Mouse (Mus musculus): ENCODE measurements around the gene Samd11. TPM values are rescaled to one million over a fixed set of nuclear protein-coding genes. Genes with fewer than 3 reads are reported as not detected.

Gene Samd11
- polyA plus RNA-seq, 1 experiment, result 0.34 TPM

DNA sequence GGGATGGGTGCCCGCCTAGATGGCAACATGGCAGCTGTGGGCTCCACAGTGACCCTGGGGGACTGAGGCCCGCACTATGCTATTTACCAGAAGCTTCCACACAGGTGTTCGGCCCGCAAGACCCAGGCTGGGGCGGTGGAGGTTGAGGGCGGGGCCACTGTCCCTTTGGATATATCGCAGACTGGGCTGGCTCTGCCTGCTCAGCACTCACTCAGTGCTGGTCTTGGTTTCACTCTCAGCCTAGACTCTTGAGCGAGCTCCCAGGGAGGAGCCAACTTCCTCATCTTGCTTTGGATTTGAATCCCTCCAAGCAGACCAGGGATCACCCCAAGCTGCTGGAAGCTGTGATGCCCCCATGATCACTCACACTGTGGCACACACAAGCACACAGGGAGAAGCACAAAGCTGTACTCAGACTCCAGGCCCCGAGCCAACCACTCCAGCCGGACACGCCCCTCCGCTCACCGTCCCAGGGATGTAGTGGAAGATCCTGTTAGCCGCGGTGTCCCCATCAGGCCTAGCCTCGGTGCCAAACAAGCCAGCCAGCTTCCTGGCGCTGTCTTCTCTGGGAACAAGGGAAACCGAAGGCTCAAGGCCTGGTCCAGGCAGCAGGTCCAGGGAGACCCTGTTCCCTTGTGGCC is 27.6 kb downstream of the Samd11 start:
- H3K27ac ChIP-seq (ENCODE audit: insufficient read depth, low read depth, low read length), result peak overlapping the region; percentile 32
- TF ChIP-seq CTCF (IDR thresholded peaks at IDR 0.05; ENCODE audit: extremely low read depth, insufficient read length, insufficient replicate concordance, low read depth, low read length) (no peak), POLR2A (IDR thresholded peaks at IDR 0.05; ENCODE audit: low read depth, low read length) (no peak)
- H3K36me3 ChIP-seq (ENCODE audit: control insufficient read depth, insufficient read depth, low read length), result peaks cover 8% of the 10 kb centered on the region
- peaks cover 11% of the 10 kb centered on the region for H3K4me1 ChIP-seq (ENCODE audit: control insufficient read depth, insufficient read depth, insufficient read length, low read length)
- peak overlapping the region; percentile 69 for H3K4me3 ChIP-seq (ENCODE audit: low read depth, low read length)
- H3K27me3 ChIP-seq (ENCODE audit: control insufficient read depth, insufficient read depth, low read length), result no peaks in the 10 kb centered on the region
- WGBS, result 20% methylated on average over 18 of the region's 18 CpGs

DNA sequence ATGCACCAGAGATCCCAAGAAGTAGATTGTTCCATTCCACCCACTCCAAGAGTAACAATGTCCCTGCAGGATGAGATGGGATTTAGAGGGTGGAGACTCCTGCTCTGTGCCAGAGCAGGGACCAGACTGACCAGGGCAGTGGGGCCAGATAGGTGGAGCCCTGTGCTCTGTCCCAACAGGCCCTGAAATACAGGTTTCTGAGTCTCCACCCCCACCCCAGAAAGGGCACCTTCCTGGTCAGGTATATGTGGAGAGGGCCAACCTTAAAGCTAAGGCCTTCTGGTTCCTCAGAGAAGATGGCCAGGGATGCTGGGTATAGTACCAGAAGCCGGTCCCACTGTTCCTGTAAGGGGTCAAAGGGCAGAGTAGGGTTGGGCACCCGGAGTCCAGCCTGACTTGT is 31.2 kb downstream of the Samd11 start:
- no peak overlapping the region for H3K27ac ChIP-seq (ENCODE audit: insufficient read depth, low read depth, low read length)
- H3K4me1 ChIP-seq (ENCODE audit: control insufficient read depth, insufficient read depth, insufficient read length, low read length), result peaks cover 11% of the 10 kb centered on the region
- H3K36me3 ChIP-seq (ENCODE audit: control insufficient read depth, insufficient read depth, low read length), result no peaks in the 10 kb centered on the region; the same call in 1 of the 2 replicates
- H3K27me3 ChIP-seq (ENCODE audit: control insufficient read depth, insufficient read depth, low read length), result no peaks in the 10 kb centered on the region
- 42% methylated on average over 2 of the region's 2 CpGs for WGBS
- no peak for TF ChIP-seq CTCF (IDR thresholded peaks at IDR 0.05; ENCODE audit: extremely low read depth, insufficient read length, insufficient replicate concordance, low read depth, low read length)
- TF ChIP-seq POLR2A (IDR thresholded peaks at IDR 0.05; ENCODE audit: low read depth, low read length), result no peak
- no peak overlapping the region for H3K4me3 ChIP-seq (ENCODE audit: low read depth, low read length)

DNA sequence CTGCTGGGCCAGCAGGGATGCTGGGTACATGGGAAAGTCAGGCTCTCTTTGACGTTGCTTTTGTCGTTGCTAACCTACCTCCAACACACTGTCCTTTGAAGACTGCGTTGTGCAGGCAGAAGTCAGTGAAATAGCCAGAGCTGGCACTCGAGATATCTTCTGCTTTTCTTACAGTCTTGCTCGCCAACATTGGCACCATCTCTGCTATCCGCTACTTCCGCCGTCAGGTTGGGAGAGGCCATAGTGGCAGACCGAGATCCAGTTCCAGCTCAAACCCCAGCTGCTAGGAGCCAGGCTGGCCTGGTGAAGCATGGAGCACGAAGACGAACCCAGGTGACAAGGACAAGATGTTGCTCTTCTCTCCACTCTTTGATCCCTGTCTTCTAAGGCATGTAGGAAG is 35.5 kb downstream of the Samd11 start:
- Histone ChIP-seq H3K27me3 (ENCODE audit: control insufficient read depth, insufficient read depth, low read length) (no peaks in the 10 kb centered on the region), H3K27ac (ENCODE audit: insufficient read depth, low read depth, low read length) (no peak overlapping the region), H3K4me3 (ENCODE audit: low read depth, low read length) (no peak overlapping the region), H3K36me3 (ENCODE audit: control insufficient read depth, insufficient read depth, low read length) (no peaks in the 10 kb centered on the region; the same call in 1 of the 2 replicates), H3K4me1 (ENCODE audit: control insufficient read depth, insufficient read depth, insufficient read length, low read length) (no peaks in the 10 kb centered on the region)
- 93% methylated on average over 11 of the region's 11 CpGs for WGBS
- TF ChIP-seq POLR2A (IDR thresholded peaks at IDR 0.05; ENCODE audit: low read depth, low read length) (no peak), CTCF (IDR thresholded peaks at IDR 0.05; ENCODE audit: extremely low read depth, insufficient read length, insufficient replicate concordance, low read depth, low read length) (no peak)

DNA sequence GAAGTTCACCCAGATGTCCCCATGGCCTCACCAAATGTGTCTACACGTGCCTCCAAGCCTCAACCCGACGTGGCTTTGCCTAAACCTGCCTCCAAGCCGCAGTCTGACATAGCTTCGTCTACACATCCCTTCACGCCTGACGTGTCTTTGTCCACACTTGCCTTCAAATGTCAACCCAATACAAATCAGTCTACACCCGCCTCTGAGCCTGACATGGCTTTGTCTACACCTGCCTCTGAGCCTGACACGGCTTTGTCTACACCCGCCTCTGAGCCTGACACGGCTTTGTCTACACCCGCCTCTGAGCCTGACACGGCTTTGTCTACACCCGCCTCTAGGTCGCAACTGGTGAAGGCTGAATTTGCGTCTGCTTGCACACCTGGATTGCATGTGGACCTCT is 37.6 kb downstream of the Samd11 start:
- TF ChIP-seq CTCF (IDR thresholded peaks at IDR 0.05; ENCODE audit: extremely low read depth, insufficient read length, insufficient replicate concordance, low read depth, low read length) (no peak), POLR2A (IDR thresholded peaks at IDR 0.05; ENCODE audit: low read depth, low read length) (no peak)
- Histone ChIP-seq H3K27ac (ENCODE audit: insufficient read depth, low read depth, low read length) (no peak overlapping the region), H3K4me3 (ENCODE audit: low read depth, low read length) (no peak overlapping the region), H3K36me3 (ENCODE audit: control insufficient read depth, insufficient read depth, low read length) (no peaks in the 10 kb centered on the region; the same call in 1 of the 2 replicates), H3K27me3 (ENCODE audit: control insufficient read depth, insufficient read depth, low read length) (no peaks in the 10 kb centered on the region), H3K4me1 (ENCODE audit: control insufficient read depth, insufficient read depth, insufficient read length, low read length) (no peaks in the 10 kb centered on the region)
- WGBS, result 63% methylated on average over 16 of the region's 16 CpGs

DNA sequence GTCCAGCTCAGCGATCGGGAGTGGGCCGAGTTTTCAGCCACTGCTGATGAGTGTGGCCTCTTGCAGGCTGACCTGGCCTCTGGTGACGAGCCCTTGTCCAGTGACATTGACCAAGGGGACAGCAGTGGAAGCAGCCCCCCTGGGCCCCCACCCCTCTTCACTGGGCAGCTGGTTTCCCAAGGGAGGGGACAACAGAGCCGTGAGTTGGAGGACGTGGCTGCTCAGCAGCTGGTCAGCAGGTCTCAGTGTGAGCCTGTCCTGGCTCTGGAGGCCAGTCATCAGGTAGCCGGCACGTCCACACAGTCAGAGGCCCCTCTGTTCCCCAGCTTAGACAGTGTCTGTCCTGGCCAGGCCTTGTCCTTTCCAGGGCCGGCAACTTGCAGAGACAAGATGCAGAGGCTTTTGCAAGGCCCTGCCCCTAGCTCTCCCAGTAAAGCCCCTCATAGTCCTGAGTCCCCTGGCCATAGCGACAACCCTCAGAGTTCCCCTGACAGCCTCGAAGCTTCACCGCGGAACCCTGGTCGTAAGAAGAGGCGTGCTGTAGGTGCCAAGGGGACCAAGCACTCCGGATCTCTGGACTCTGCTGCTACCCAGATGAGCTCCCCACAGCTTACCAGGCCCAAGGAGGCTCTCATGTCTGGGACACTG is 38.3 kb downstream of the Samd11 start:
- Histone ChIP-seq H3K27me3 (ENCODE audit: control insufficient read depth, insufficient read depth, low read length) (no peaks in the 10 kb centered on the region), H3K27ac (ENCODE audit: insufficient read depth, low read depth, low read length) (no peak overlapping the region), H3K4me1 (ENCODE audit: control insufficient read depth, insufficient read depth, insufficient read length, low read length) (no peaks in the 10 kb centered on the region), H3K4me3 (ENCODE audit: low read depth, low read length) (no peak overlapping the region), H3K36me3 (ENCODE audit: control insufficient read depth, insufficient read depth, low read length) (no peaks in the 10 kb centered on the region; the same call in 1 of the 2 replicates)
- 85% methylated on average over 16 of the region's 16 CpGs for WGBS
- TF ChIP-seq CTCF (IDR thresholded peaks at IDR 0.05; ENCODE audit: extremely low read depth, insufficient read length, insufficient replicate concordance, low read depth, low read length), result no peak
- TF ChIP-seq POLR2A (IDR thresholded peaks at IDR 0.05; ENCODE audit: low read depth, low read length), result no peak

DNA sequence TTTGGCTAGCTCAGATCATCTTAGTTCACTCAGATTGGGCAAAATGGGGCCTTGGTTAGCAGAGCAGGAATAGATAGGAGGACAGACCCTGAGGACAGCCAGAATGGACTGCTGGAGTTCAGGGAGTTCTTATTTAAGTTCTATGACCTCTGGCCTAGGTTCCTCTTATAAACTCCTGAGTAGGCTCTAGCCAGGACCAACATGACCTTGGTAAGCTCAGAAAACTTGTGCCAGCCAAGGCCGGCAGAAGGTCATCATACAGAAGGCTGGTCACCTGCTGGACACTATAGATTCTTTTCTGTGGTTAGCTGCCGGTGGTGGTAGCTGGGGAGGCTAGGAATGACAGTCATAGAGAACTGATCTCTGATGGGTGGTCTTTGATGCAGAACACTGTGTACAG is 39.3 kb downstream of the Samd11 start:
- H3K27me3 ChIP-seq (ENCODE audit: control insufficient read depth, insufficient read depth, low read length), result no peaks in the 10 kb centered on the region
- H3K4me1 ChIP-seq (ENCODE audit: control insufficient read depth, insufficient read depth, insufficient read length, low read length), result no peaks in the 10 kb centered on the region
- no peak overlapping the region for H3K4me3 ChIP-seq (ENCODE audit: low read depth, low read length)
- 86% methylated on average over 2 of the region's 2 CpGs for whole genome bisulfite sequencing
- H3K36me3 ChIP-seq (ENCODE audit: control insufficient read depth, insufficient read depth, low read length), result no peaks in the 10 kb centered on the region
- no peak overlapping the region for H3K27ac ChIP-seq (ENCODE audit: insufficient read depth, low read depth, low read length)
- TF ChIP-seq POLR2A (IDR thresholded peaks at IDR 0.05; ENCODE audit: low read depth, low read length), result no peak
- TF ChIP-seq CTCF (IDR thresholded peaks at IDR 0.05; ENCODE audit: extremely low read depth, insufficient read length, insufficient replicate concordance, low read depth, low read length), result no peak

DNA sequence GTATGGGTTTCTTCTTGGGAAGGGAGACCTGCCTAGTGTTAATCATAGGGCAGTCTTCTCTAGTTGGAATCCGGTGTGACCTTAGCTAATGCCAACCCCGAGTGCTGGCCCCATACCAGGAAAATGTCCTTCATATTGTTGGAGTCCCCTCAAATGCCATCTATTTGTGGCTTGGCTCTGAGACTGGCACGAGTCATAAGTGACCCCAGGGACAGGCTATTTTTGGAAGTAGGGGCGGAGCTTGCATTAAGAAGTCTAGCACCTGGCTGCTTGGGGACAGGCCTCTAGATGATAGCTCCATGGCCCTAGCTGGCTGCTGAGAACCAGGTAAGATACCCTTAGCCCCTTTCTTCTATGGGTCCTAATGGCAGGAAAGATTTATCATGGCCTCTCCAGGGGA is 39.8 kb downstream of the Samd11 start, which contains the start of gene Perm1:
Gene Perm1, plus strand, starts transcription at position 220 of the 400 bp plus-strand sequence.
- Histone ChIP-seq H3K36me3 (ENCODE audit: control insufficient read depth, insufficient read depth, low read length) (no peaks in the 10 kb centered on the region), H3K4me3 (ENCODE audit: low read depth, low read length) (no peak within 1 kb of the TSS), H3K4me1 (ENCODE audit: control insufficient read depth, insufficient read depth, insufficient read length, low read length) (no peaks in the 10 kb centered on the region), H3K27me3 (ENCODE audit: control insufficient read depth, insufficient read depth, low read length) (no peaks in the 10 kb centered on the region), H3K27ac (ENCODE audit: insufficient read depth, low read depth, low read length) (no peak within 1 kb of the TSS)
- WGBS, result 55% methylated on average over 4 of the region's 4 CpGs
- TF ChIP-seq POLR2A (IDR thresholded peaks at IDR 0.05; ENCODE audit: low read depth, low read length) (no peak), CTCF (IDR thresholded peaks at IDR 0.05; ENCODE audit: extremely low read depth, insufficient read length, insufficient replicate concordance, low read depth, low read length) (no peak)
